ENCODE assay signal across 8 mouse cellular contexts in genomic region chr5:85936667-85937314, GRCm38 (mm10).
A peak's percentile ranks its signal among the peaks of the same experiment; 100 is the strongest.
DNase-seq lines count a peak whose midpoint lies in the region; ATAC-seq and TF ChIP-seq lines count a peak whose summit lies in the region.

No protein-coding gene starts in this region.

- no peaks in the 10 kb centered on the region for H3K9me3 ChIP-seq in CH12.LX (replicated peaks; ENCODE audit: low read length)
- H3K9me3 ChIP-seq in midbrain, embryonic 13.5 days: no peaks in the 10 kb centered on the region

- H3K79me2 ChIP-seq in CH12.LX (replicated peaks; ENCODE audit: control insufficient read depth, extremely low read depth, insufficient read depth, poor library complexity, severe bottlenecking): no peaks in the 10 kb centered on the region

- no peak overlapping the region for H3K9ac ChIP-seq in CH12.LX (ENCODE audit: insufficient read depth, low read depth)
- no peak overlapping the region for H3K9ac ChIP-seq in midbrain, embryonic 13.5 days (replicated peaks)

- no peaks in the 10 kb centered on the region for H3K36me3 ChIP-seq in CH12.LX (replicated peaks in 1 of 2; ENCODE audit: control insufficient read depth in 1 of 2, insufficient read depth in 1 of 2, low read length in 1 of 2)
- H3K36me3 ChIP-seq in midbrain, embryonic 13.5 days: no peaks in the 10 kb centered on the region

- H3K4me1 ChIP-seq in CH12.LX (ENCODE audit: control insufficient read depth in 1 of 2, insufficient read depth in 2 of 2): no peaks in the 10 kb centered on the region
- H3K4me1 ChIP-seq in cerebellum, adult 2 months (ENCODE audit: control insufficient read depth, insufficient read depth, low read length): no peaks in the 10 kb centered on the region
- H3K4me1 ChIP-seq in midbrain, embryonic 13.5 days (replicated peaks): no peaks in the 10 kb centered on the region

- no peak for TF ChIP-seq EP300 in CH12.LX (IDR thresholded peaks at IDR 0.05; ENCODE audit: low read length)

- no peak overlapping the region for H3K4me3 ChIP-seq in CH12.LX (replicated peaks in 1 of 3; ENCODE audit: low read depth in 2 of 3, low read length in 2 of 3, poor library complexity in 1 of 3)
- no peak overlapping the region for H3K4me3 ChIP-seq in cerebellum, adult 2 months (replicated peaks; ENCODE audit: insufficient read depth, low read depth, low read length)
- no peak overlapping the region for H3K4me3 ChIP-seq in midbrain, embryonic 13.5 days (replicated peaks)

- peak; percentile 72 to 93 for TF ChIP-seq CTCF in CH12.LX (conservative IDR thresholded peaks at IDR 0.05 in 1 of 2, IDR thresholded peaks at IDR 0.05 in 1 of 2; ENCODE audit: low read depth in 2 of 2, low read length in 2 of 2)
- TF ChIP-seq CTCF in cerebellum, adult 2 months (IDR thresholded peaks at IDR 0.05; ENCODE audit: borderline replicate concordance, insufficient read depth, low read depth, low read length): peak; percentile 29; the same call in 1 of the 2 replicates

- in situ Hi-C loops in CH12.LX (cut with MboI; ENCODE audit: low pct_ligation_motif_present, low pct_unique_long_range_greater_than_20kb, low sequenced_read_pairs): loop anchor here (25.0 kb wide), 1 partner anchor 349 kb away; no protein-coding TSS in a partner anchor

- TF ChIP-seq RAD21 in CH12.LX (IDR thresholded peaks at IDR 0.05; ENCODE audit: low read depth, low read length): peak; percentile 98

- WGBS in cerebellum, adult 2 months: 32% methylated on average over 8 of the region's 8 CpGs
- 36% methylated on average over 8 of the region's 8 CpGs for WGBS in midbrain, embryonic 13.5 days

- no peak for TF ChIP-seq POLR2A in CH12.LX (IDR thresholded peaks at IDR 0.05; ENCODE audit: low read depth, low read length)
- no peak for TF ChIP-seq POLR2A in cerebellum, adult 2 months (IDR thresholded peaks at IDR 0.05; ENCODE audit: borderline replicate concordance, insufficient read depth, low read length)

- dilution Hi-C loops in CH12.LX (cut with MboI; ENCODE audit: extremely low pct_ligation_motif_present, extremely low pct_unique_long_range_greater_than_20kb, low sequenced_read_pairs): no loop called here

- H3K27me3 ChIP-seq in CH12.LX (replicated peaks): no peaks in the 10 kb centered on the region
- no peaks in the 10 kb centered on the region for H3K27me3 ChIP-seq in cerebellum, adult 2 months (ENCODE audit: control insufficient read depth, insufficient read depth, low read length)
- H3K27me3 ChIP-seq in midbrain, embryonic 13.5 days: no peaks in the 10 kb centered on the region

- peak overlapping the region; percentile 42; the same call in 1 of the 2 replicates for H3K4me2 ChIP-seq in CH12.LX (ENCODE audit: insufficient read depth, low read depth, poor library complexity, severe bottlenecking)
- no peak overlapping the region for H3K4me2 ChIP-seq in midbrain, embryonic 13.5 days (replicated peaks)

- peak; percentile 50 for ATAC-seq in midbrain, embryonic 13.5 days

- peak; percentile 10 for DNase-seq in cerebellum, adult 11 months
- DNase-seq in cerebellum, adult 11-12 months: no peak
- DNase-seq in CH12.LX (ENCODE audit: extremely low read depth): peak; percentile 70
- DNase-seq in cerebellum, adult 2 months: peak; percentile 22 to 26
- peak; percentile 64 for DNase-seq in forelimb bud, embryonic 11.5 days (ENCODE audit: low read depth, low spot score)
- peak; percentile 21 to 55 for DNase-seq in layer of hippocampus, postnatal 36 days
- DNase-seq in yolk sac, embryonic 10.5 days (ENCODE audit: low spot score): peak; percentile 2

- H3K27ac ChIP-seq in CH12.LX (ENCODE audit: insufficient read depth, low read depth): no peak overlapping the region
- H3K27ac ChIP-seq in cerebellum, adult 2 months (ENCODE audit: insufficient read depth, low read length): no peak overlapping the region
- no peak overlapping the region for H3K27ac ChIP-seq in midbrain, embryonic 13.5 days

TF ChIP-seq in CH12.LX, 34 proteins besides CTCF, POLR2A, EP300 and RAD21:
- TF ChIP-seq SMC3 (IDR thresholded peaks at IDR 0.05; ENCODE audit: low read depth, low read length): peak; percentile 94
- peak; percentile 56 for TF ChIP-seq ZC3H11A (IDR thresholded peaks at IDR 0.05; ENCODE audit: low read depth, low read length)
- no peak for TF ChIP-seq UBTF (IDR thresholded peaks at IDR 0.05; ENCODE audit: low read depth, low read length)
